ENCODE assay signal across 25 mouse cellular contexts in the genomic region with DNA sequence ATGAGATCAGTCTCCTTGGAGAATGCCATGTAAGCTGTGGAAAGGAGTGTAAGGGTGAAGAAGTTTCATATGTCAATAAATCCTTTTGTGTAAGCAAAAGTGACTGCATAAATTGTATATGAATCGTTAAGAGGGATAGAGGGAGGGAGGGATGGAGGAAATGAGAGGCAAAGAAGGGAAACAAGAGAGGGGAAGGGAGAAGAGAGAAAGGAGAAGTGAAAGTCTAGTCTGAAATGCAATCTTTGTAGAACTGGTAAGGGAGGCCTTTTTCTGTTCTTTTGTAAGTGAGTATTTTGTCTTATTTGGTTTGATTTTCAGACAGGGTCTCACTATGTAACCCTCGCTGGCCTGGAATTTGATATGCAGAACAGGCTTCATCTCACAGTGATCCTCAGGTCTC. TPM values are rescaled to one million over a fixed set of nuclear protein-coding genes. Genes with fewer than 3 reads are reported as not detected.
DNase-seq lines count a peak whose midpoint lies in the region; ATAC-seq and TF ChIP-seq lines count a peak whose summit lies in the region.
"Had no signal": no experiment of that assay in that cellular context is flagged by ENCODE, and none has a peak within 500 bp of the region (broad histone marks: within the 10 kb centered on the region; RNA-seq: fewer than 3 reads in every experiment).

No protein-coding gene starts in this region.

- no peak for TF ChIP-seq CTCF in kidney, postnatal 0 days (IDR thresholded peaks at IDR 0.05; ENCODE audit: low read depth)

- no peak overlapping the region for H3K4me2 ChIP-seq in kidney, postnatal 0 days (ENCODE audit: low read length)
- H3K4me2 ChIP-seq: embryonic facial prominence, embryonic 12.5 days; embryonic facial prominence, embryonic 15.5 days; heart, embryonic 13.5 days; hindbrain, embryonic 14.5 days had no signal

- H3K4me1 ChIP-seq in kidney, postnatal 0 days (replicated peaks; ENCODE audit: insufficient read depth, low read length) = no peaks in the 10 kb centered on the region
- H3K4me1 ChIP-seq: embryonic facial prominence, embryonic 12.5 days; embryonic facial prominence, embryonic 15.5 days; heart, embryonic 10.5 days; heart, embryonic 13.5 days had no signal

- DNase-seq in kidney, postnatal 0 days (ENCODE audit: low spot score) = peak; percentile 4
- DNase-seq in kidney, postnatal 25 days = no peak
- peak; percentile 60 for DNase-seq in splenic B cell, adult 2 months (ENCODE audit: low read depth, low spot score)
- DNase-seq in left cerebral cortex, adult 11 months (ENCODE audit: low spot score) = no peak
- DNase-seq in urinary bladder, postnatal 25 days (ENCODE audit: low spot score) = no peak
- DNase-seq: adrenal gland, adult 8-10 months; adrenal gland, postnatal 25 days; B cell, adult 2 months; cerebellum, adult 18-20 months; cerebellum, adult 9-10 months; cerebellum, postnatal 14 days; forebrain, postnatal 0 days; gastrocnemius, postnatal 25 days; heart, adult 2 months; heart, postnatal 14 days; heart, postnatal 4 days had no signal

- WGBS in kidney, postnatal 0 days = 29% methylated on average over 2 of the region's 2 CpGs

- no peak overlapping the region for H3K4me3 ChIP-seq in kidney, postnatal 0 days (replicated peaks; ENCODE audit: low read depth, low read length)
- H3K4me3 ChIP-seq: embryonic facial prominence, embryonic 12.5 days; embryonic facial prominence, embryonic 15.5 days; heart, adult 2 months; heart, embryonic 10.5 days; heart, embryonic 13.5 days had no signal

- no peaks in the 10 kb centered on the region for H3K27me3 ChIP-seq in kidney, postnatal 0 days (ENCODE audit: insufficient read depth, low read length)
- H3K27me3 ChIP-seq in splenic B cell, adult 2 months (ENCODE audit: control insufficient read depth, insufficient read depth, low read length, poor library complexity, severe bottlenecking) = no peaks in the 10 kb centered on the region
- H3K27me3 ChIP-seq: embryonic facial prominence, embryonic 12.5 days; embryonic facial prominence, embryonic 15.5 days; heart, embryonic 13.5 days had no signal

- H3K9me3 ChIP-seq in kidney, postnatal 0 days (replicated peaks; ENCODE audit: low read length) = no peaks in the 10 kb centered on the region
- H3K9me3 ChIP-seq: embryonic facial prominence, embryonic 12.5 days; embryonic facial prominence, embryonic 15.5 days; heart, embryonic 10.5 days; heart, embryonic 13.5 days had no signal

- H3K9ac ChIP-seq in kidney, postnatal 0 days (ENCODE audit: low read depth, low read length) = no peak overlapping the region
- H3K9ac ChIP-seq: embryonic facial prominence, embryonic 12.5 days; embryonic facial prominence, embryonic 15.5 days; forebrain, postnatal 0 days; heart, embryonic 13.5 days; hindbrain, embryonic 14.5 days had no signal

- no peaks in the 10 kb centered on the region for H3K36me3 ChIP-seq in kidney, postnatal 0 days (ENCODE audit: insufficient read depth, low read length)
- H3K36me3 ChIP-seq in splenic B cell, adult 2 months (ENCODE audit: control insufficient read depth, insufficient read depth, low read length, poor library complexity, severe bottlenecking) = no peaks in the 10 kb centered on the region
- H3K36me3 ChIP-seq: embryonic facial prominence, embryonic 12.5 days; embryonic facial prominence, embryonic 15.5 days; heart, embryonic 10.5 days; heart, embryonic 13.5 days had no signal

- no peak for ATAC-seq in kidney, postnatal 0 days (replicated peaks; ENCODE audit: low FRiP score, low read depth)
- ATAC-seq in megakaryocyte, adult 5-6 weeks (ENCODE audit: poor library complexity, severe bottlenecking) = peak; percentile 89
- ATAC-seq: forebrain, embryonic 14.5 days; forebrain, postnatal 0 days; hindbrain, postnatal 0 days; inflammation-experienced regulatory T-cells, adult 6 months had no signal

- no peak overlapping the region for H3K27ac ChIP-seq in kidney, postnatal 0 days
- H3K27ac ChIP-seq: embryonic facial prominence, embryonic 12.5 days; embryonic facial prominence, embryonic 15.5 days; heart, adult 2 months; heart, embryonic 10.5 days; heart, embryonic 13.5 days; hindbrain, embryonic 14.5 days; hindbrain, postnatal 0 days had no signal

RNA-seq across cellular contexts. Expression of gene Bard1, which starts 12.8 kb away (rescaled TPM):
- polyA plus RNA-seq in kidney, postnatal 0 days (2015; fragmentation: Nextera tagmentation; extraction: Ambion mirVana) = 1.0 and 1.4 TPM in 2 replicates
- total RNA-seq in megakaryocyte, adult 5-6 weeks (2015) = 25.6 and 27.2 TPM in 2 replicates
- total RNA-seq in megakaryocyte, adult 5-6 weeks (2017) = 15.6 and 18.6 TPM in 2 replicates

Comparison
In these comparisons a context has a peak if more than half of its experiments do, and no peak if none do; other contexts are left out.
1. DNase-seq: peak in kidney, postnatal 0 days (single experiment) and splenic B cell, adult 2 months (single experiment); none in kidney, postnatal 25 days (0 of 2), left cerebral cortex, adult 11 months (single experiment) and urinary bladder, postnatal 25 days (single experiment).